Comparison of ENCODE assay signal across 12 mouse cellular contexts in the genomic region with DNA sequence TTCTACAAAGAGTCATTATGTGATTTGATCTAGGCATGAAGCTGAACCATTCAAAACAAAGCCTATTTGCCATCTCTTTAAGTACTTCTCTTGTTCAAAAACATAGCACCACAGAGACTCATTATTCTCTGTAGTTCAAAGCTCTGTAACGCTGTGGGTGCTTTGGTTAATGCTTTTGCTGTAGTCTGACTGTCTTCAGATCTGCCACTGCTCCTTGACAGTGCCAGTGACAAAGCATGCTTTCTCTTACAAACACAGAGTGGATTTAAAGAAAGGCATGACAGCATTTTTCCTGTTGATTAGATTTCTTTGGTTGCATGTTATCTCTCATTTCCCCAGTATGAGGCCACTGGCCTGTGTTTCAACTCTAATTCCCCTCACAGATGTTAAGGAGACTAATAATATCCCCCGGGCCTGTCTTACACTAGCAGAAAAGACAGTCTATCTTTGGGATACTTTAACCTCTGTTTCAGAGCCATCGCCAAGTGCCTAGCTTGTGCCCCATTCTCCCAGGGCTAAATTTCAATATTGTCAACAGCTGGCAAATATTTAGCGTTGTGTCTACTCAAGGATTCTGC.
A peak's percentile ranks its signal among the peaks of the same experiment; 100 is the strongest.
DNase-seq lines count a peak whose midpoint lies in the region; ATAC-seq and TF ChIP-seq lines count a peak whose summit lies in the region.
"Had no signal": no experiment of that assay in that cellular context is flagged by ENCODE, and none has a peak within 500 bp of the region (broad histone marks: within the 10 kb centered on the region; RNA-seq: fewer than 3 reads in every experiment).

No protein-coding gene starts in this region.

- peak overlapping the region; percentile 23; the same call in 1 of the 2 replicates for H3K27ac ChIP-seq in heart, embryonic 16.5 days (ENCODE audit: low read length)
- no peak overlapping the region for H3K27ac ChIP-seq in hindbrain, embryonic 14.5 days
- 0 out of 2 replicates have a peak overlapping the region, but pooled peaks have one; percentile 23 for H3K27ac ChIP-seq in neural tube, embryonic 13.5 days (replicated peaks)
- no peak overlapping the region for H3K27ac ChIP-seq in gastrocnemius, adult 2 months
- H3K27ac ChIP-seq: lung, embryonic 15.5 days; stomach, postnatal 0 days had no signal

- no peak overlapping the region for H3K9ac ChIP-seq in heart, embryonic 16.5 days (ENCODE audit: low read length)
- no peak overlapping the region for H3K9ac ChIP-seq in hindbrain, embryonic 14.5 days
- no peak overlapping the region for H3K9ac ChIP-seq in neural tube, embryonic 13.5 days
- H3K9ac ChIP-seq: lung, embryonic 15.5 days had no signal

- no peaks in the 10 kb centered on the region for H3K36me3 ChIP-seq in heart, embryonic 16.5 days (ENCODE audit: control insufficient read depth, insufficient read depth)
- H3K36me3 ChIP-seq in hindbrain, embryonic 14.5 days (replicated peaks; ENCODE audit: control insufficient read depth, insufficient read depth), result no peaks in the 10 kb centered on the region
- H3K36me3 ChIP-seq in neural tube, embryonic 13.5 days, result no peaks in the 10 kb centered on the region
- H3K36me3 ChIP-seq: lung, embryonic 15.5 days had no signal

- no peak for TF ChIP-seq CTCF in gastrocnemius, adult 2 months (IDR thresholded peaks at IDR 0.05)

- DNase-seq in heart, postnatal 25 days (ENCODE audit: low spot score), result no peak
- peak; percentile 3 for DNase-seq in embryo, embryonic 9.5 days (ENCODE audit: extremely low spot score)
- peak; percentile 45 for DNase-seq in hindbrain, embryonic 14.5 days (ENCODE audit: low spot score)
- DNase-seq in kidney, postnatal 36 days, result no peak
- no peak for DNase-seq in gastrocnemius, adult 2 months
- DNase-seq: cerebellum, adult 9-10 months; thymus, postnatal 4 days had no signal

- intact Hi-C loops in heart, postnatal 25 days (cut with DNase I), result no loop called here
- intact Hi-C loops in gastrocnemius, adult 2 months (cut with DNase I), result no loop called here

- H3K4me2 ChIP-seq in heart, embryonic 16.5 days (ENCODE audit: low read depth, low read length), result no peak overlapping the region
- H3K4me2 ChIP-seq in hindbrain, embryonic 14.5 days (replicated peaks), result no peak overlapping the region
- no peak overlapping the region for H3K4me2 ChIP-seq in neural tube, embryonic 13.5 days
- H3K4me2 ChIP-seq: lung, embryonic 15.5 days had no signal

- no peak overlapping the region for H3K4me3 ChIP-seq in heart, embryonic 16.5 days (ENCODE audit: low read length)
- H3K4me3 ChIP-seq in hindbrain, embryonic 14.5 days (replicated peaks; ENCODE audit: low read length), result no peak overlapping the region
- H3K4me3 ChIP-seq in neural tube, embryonic 13.5 days, result no peak overlapping the region
- H3K4me3 ChIP-seq in gastrocnemius, adult 2 months, result no peak overlapping the region
- H3K4me3 ChIP-seq: lung, embryonic 15.5 days had no signal

- no peaks in the 10 kb centered on the region for H3K9me3 ChIP-seq in heart, embryonic 16.5 days (replicated peaks; ENCODE audit: control insufficient read depth, low read length)
- no peaks in the 10 kb centered on the region for H3K9me3 ChIP-seq in hindbrain, embryonic 14.5 days (ENCODE audit: control insufficient read depth, low read length)
- H3K9me3 ChIP-seq in neural tube, embryonic 13.5 days, result no peaks in the 10 kb centered on the region
- H3K9me3 ChIP-seq: lung, embryonic 15.5 days had no signal

- H3K27me3 ChIP-seq in heart, embryonic 16.5 days (ENCODE audit: control insufficient read depth, insufficient read depth, low read length), result no peaks in the 10 kb centered on the region
- H3K27me3 ChIP-seq in hindbrain, embryonic 14.5 days (ENCODE audit: control insufficient read depth, insufficient read depth, low read length), result no peaks in the 10 kb centered on the region
- H3K27me3 ChIP-seq in neural tube, embryonic 13.5 days, result no peaks in the 10 kb centered on the region
- H3K27me3 ChIP-seq: CH12.LX; lung, embryonic 15.5 days had no signal

- peak; percentile 52; the same call in 1 of the 2 replicates for ATAC-seq in heart, embryonic 16.5 days (replicated peaks; ENCODE audit: extremely low read depth, insufficient read depth, low FRiP score)
- ATAC-seq in hindbrain, embryonic 14.5 days (ENCODE audit: low FRiP score), result peak; percentile 59; the same call in 1 of the 2 replicates
- no peak for ATAC-seq in neural tube, embryonic 13.5 days (ENCODE audit: low read depth)

- WGBS in heart, embryonic 16.5 days, result 20% methylated on average over 4 of the region's 4 CpGs
- WGBS in hindbrain, embryonic 14.5 days, result 46% methylated on average over 4 of the region's 4 CpGs
- 40% methylated on average over 4 of the region's 4 CpGs for WGBS in neural tube, embryonic 13.5 days

- peaks cover 5% of the 10 kb centered on the region for H3K4me1 ChIP-seq in heart, embryonic 16.5 days (ENCODE audit: control insufficient read depth, insufficient read depth, low read length)
- no peaks in the 10 kb centered on the region for H3K4me1 ChIP-seq in hindbrain, embryonic 14.5 days (replicated peaks; ENCODE audit: control insufficient read depth, insufficient read depth, low read length)
- peaks cover 10% of the 10 kb centered on the region for H3K4me1 ChIP-seq in neural tube, embryonic 13.5 days (replicated peaks)
- H3K4me1 ChIP-seq: lung, embryonic 15.5 days had no signal

Comparison
In these comparisons a context has a peak if more than half of its experiments do, and no peak if none do; other contexts are left out.
1. H3K27ac ChIP-seq: peak in heart, embryonic 16.5 days (single experiment) and neural tube, embryonic 13.5 days (single experiment); none in hindbrain, embryonic 14.5 days (single experiment) and gastrocnemius, adult 2 months (single experiment).
2. DNase-seq: peak in embryo, embryonic 9.5 days (single experiment) and hindbrain, embryonic 14.5 days (single experiment); none in heart, postnatal 25 days (single experiment), kidney, postnatal 36 days (0 of 2) and gastrocnemius, adult 2 months (single experiment).